Mouse (Mus musculus) embryo, embryonic 11 days (tissue): ENCODE measurements around the gene Maml3.

Source experiments
- DNase-seq: peaks from one replicate; pipeline ENCODE4 v3.0.0-alpha.2; 2015

Maml3 gene

DNA sequence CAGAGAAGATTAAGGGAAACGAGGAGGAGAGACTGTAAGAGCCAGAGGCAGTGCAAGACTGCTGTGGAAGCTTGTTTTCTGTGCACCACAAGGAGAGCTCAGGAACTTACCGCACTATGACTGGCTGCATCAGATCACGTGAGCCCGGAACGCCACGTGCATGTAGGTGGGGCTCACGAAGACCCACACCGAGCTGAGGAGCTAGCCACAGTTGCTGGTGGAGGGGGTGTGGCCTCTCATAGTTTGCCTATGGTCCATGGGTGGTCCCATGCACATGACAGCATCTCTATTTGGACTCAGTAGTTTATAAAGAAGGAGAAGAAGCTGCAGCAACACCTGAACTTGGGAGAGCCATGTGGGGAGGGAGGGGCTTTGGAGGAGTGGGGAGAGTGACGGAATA, 152.6 kb downstream of the Maml3 start:
- DNase-seq: no peak

DNA sequence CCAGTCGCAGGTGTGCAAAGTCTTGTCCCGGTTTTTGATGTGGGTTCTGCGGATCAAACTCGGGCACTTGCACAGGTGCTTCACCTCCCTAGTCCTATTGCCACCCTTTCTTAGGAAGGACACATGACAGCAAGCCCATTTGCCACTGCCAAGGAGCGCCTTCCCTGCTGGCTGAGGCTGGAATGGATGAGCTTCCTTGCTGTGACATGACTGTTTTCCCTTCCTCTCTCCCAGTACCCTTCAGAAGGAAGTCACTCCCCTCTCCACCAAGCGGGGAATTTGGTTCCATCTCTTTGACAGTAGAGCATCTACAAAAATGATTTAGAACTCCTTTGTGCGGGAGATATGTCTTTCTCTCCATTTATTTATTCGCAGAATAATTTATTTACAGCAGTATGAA, 155.2 kb downstream of the Maml3 start:
- DNase-seq: no peak

DNA sequence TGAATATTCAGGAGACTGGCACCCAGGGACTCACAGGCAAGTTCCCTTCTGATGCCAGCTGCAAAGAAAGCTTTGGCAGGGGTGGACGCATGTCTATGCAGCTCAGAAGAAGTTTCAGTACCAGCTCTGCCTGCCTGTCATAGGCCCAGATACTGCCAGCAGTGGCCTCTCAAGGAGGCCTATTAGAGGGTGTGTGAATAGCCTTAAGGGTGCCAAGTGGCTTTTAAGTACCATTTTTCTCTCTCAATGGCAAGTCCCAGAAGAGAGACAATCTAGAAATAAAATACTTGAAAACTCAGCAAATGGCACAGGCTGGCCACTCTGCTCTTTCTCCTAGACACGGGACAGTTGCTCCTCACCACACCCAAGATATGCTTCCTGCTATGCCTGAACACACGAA, 157.7 kb downstream of the Maml3 start:
- DNase-seq: no peak

DNA sequence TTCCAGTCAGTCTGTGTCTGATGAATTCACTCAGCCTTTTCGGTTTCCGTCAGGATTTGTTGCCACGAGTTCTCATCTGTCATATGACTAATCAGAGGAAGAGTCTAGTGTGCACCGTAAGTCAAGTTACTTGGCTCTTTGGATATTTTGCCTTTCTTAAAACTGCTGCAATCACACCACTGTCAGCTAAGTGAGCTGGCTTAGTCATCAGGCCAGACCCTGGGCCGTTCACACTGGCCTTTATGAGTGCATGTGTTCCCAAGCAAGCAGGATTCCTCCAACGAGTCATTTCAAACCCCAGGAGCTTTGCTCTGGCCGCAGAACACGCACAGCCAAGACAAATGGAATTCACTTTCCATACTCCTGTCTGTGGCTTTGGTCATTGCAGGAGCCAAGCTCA, 161.2 kb downstream of the Maml3 start:
- DNase-seq: no peak

DNA sequence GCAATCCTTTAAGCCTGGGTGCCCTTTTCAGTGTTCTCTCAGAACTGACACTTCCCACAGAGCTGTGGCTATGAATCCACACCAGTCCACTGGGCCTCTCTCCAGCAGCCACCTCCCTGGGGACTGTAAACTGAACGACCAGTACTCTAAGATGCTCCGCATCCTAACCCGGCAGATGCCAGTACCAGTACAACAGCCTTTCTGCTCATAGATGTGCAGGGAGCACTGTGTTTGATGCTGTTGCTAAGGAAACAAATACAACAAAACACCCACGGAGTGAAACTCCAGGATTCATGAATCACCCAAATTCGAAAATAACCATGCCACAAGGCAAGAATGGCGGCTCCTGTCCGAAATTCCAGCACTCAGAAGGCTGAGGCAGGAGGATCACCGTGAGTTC, 163.1 kb downstream of the Maml3 start:
- DNase-seq: no peak

DNA sequence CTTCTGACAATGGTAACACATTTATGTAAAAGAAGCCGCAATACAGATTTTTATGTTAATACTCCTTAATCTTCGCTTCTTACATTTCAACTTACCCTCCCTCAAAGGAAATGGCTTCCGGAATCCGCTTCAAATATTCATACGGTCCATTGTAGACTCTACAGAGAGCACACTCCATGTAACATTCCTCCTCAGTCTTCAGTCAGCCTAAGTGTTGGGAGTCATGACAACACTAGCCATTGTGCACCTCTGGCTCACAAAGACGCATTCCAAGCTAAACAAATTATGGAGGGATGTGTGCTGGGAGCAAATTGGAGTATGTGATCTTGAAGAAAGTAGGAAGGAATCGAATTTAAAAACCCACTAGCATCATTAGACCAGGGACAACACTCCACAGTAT, 165.0 kb downstream of the Maml3 start:
- no peak for DNase-seq

DNA sequence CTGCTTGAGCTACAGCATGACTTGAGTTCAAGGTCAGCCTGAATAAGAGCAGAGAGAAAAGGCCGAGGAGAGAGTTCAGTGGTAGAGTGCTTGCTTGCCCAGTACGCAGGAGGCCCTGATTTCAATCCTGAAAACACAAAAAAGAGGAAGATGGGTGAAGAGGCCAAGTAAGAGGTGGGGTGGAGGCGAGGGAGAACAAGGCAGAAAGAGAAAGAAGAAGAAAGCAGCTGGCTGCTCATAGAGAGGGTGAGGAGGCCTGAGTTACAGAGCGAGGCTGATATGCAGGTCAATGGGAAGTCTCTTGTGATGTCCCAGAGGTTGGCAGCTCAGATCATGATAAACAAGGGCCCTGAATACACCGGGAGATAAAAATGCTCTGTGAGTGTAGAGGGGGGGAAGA, 165.8 kb downstream of the Maml3 start:
- DNase-seq: no peak

DNA sequence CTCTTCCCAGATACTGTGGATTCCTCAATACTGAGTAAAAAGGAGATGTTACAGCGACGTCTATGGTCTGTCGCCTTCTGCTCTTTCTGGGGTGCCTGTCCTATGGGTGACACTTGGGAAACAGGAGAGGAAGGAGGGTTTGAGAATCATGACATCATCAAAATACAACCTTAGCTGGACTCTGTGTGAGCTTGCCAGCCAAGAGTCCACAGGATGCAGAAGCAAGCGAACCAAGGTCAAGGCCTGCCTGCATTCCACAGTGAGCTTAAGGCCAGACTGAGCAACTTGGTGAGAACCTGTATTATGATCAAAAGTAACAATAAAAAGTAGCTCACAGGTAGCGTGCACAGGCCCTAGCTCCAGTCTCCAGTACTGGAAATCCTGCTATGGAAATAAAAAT, 167.7 kb downstream of the Maml3 start:
- no peak for DNase-seq

DNA sequence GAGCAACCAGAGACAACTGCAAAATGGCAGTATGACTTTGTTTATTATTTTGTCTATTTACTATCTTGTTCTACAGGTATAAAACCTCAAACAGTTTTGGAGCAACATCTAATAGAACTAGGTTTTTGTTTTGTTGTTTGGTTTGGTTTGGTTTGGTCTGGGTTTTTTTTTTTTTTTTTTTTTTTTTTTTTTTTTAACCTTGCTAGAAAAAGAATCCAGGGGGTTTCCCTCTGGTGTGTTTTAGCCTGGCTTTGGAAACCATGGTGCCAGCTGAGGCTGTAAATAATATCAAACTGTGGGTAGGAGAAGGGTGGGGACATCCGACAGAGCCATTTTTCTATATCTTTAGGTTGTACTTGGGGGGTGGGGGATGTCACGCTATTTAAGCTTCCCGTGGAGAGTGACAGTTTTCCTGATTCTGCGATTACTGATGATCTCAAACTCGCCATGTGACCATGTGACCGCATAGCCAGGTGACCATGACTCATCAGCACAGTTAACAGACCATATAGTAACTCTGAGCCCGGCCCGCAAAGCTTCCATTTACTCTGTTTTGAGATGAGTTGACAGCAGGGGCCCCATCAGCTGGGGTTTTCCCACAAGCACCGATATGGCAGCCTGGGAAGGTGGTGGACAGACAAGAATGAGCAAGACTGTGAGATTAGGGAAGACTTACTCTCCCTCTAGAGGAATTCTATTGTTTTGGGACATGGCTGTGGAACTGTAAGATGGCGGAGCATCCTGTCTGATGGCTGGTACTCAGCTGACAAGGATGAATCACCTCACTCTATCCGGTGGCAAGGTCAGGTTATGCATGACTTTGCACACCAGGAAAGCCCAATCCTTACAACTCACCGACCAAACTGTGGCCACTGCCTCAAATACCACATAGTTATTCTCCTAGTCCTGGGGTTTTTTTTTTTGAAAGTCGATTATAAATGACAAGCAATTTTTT, 170.1 kb downstream of the Maml3 start:
- DNase-seq: no peak

DNA sequence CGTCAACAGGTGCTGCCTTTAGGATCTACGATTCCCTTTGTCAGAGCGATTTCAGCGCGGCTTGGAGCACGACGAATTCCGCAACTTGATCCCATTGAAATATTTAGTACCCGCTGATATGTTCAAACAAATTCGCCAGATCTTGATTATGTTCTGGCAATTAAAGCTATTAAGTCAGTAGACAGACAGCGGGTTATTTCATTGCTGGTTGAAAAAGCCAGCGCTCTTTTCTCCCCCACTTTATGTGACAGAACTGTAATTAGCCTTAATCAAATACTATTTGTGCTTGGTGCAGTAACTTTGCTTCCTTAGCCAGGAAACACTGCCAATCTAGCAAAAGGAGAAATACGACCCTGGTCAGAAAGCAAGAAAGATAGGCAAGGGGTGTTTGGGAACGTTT, 176.7 kb downstream of the Maml3 start:
- peak; percentile 34 for DNase-seq

DNA sequence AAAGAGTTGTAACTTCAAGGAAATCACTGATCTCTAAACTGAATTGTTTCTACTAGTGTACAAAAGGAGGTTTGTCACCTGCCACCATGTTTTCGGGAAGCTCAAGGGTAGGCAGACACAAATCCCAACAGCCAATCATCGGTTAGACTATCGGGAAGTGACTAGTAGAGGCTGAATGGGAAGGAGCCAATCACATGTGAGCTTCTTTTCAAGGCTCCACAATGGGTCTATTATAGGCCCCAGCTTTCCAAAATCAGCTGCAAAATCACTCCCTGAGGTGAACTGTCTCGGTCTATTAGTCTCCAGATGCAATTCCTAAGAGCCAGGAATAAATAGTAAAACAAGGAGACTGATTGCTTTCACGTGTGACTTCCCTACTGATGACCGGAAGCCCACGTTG, 177.3 kb downstream of the Maml3 start:
- DNase-seq: no peak

DNA sequence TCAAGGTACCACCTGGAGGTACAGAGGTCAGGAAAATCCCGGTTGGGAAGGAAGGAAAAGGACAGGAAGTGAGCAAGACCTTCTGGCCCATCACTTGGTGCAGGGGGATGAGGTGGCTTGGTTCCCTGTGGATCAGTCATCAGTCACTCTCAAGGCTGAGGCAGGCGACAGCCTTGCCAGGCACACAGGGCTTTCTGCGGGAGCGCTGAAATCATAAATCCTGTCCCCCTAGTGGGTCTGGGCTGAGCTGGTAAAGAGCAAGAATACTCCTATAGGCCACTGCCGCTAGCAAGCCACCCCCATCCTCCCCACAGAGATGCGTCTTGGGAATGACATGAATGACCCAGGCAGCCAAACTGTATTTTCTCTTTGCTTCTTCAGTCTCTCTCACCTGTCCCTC, 177.8 kb downstream of the Maml3 start:
- peak; percentile 38 for DNase-seq

DNA sequence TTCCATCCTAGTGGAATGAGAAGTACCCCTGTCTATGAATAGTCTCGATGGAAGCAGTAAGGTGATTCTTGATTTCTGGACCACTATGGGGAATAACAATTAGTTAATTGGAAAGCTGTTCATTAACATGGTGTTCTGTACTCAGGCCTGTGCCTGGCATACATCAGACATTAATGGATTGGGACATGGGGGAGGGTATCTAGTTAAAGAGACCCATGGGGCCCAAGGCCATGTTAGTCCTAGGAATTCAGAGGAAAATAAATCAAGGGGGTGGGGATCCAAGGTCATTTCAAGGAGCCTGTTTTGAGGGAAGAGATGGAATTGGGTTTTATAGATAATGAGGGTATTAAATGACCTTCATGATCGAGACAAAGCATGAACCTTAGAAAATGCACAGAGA, 179.1 kb downstream of the Maml3 start:
- no peak for DNase-seq

DNA sequence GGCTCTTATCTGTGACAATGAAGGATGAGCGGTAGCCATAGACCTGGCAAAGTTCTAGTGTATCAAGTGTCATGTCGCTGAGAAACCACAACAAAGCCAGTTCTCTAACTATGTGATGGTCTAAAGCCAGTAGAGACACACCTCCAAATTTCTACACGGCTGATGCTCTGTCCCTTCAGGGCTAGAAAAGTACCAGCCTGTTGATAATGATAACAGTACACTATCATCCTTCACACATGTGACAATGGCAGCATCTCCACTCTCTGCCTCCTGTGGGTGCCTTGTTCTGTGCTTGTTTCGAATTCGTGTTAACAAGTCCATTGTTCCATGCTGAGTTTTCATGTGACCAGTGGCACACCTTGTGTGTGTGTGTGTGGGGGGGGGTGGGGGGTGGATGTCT, 180.2 kb downstream of the Maml3 start:
- no peak for DNase-seq

DNA sequence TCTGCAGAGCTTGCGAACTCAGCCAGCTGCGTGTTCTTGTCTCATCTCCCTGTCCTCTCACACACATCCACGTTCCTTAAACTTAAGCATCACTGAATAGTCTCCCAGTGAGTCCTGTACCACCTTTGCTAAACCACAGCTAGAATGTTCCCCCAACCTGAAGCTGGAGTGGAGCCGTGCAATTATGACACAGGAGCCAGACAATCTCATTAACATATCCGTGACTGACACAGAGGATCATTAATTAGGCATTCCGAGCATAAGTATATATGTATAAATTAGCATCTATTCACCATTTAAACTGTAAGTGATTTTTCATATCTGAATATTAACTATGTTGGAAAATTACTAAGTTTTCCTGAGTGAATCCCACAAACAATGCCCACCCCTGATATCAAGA, 181.1 kb downstream of the Maml3 start:
- DNase-seq: no peak

DNA sequence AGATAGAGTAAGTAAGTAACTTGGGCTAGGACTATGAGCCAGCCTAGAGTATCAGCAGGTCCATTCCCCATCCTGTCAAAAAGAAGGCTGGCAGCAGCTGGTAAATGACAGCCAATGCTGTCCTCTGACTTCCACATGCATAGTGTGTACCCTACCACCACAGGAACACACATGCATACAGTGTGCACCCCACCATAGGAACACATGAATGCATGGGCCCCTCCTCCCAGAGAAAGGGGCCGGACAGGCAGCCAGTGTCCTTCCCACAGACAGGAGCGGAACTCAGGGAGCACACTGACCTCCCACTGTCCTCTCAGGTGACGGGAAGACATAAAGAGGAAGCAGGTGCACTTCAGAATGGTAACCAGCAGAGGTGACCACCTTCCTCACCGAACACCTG, 188.0 kb downstream of the Maml3 start:
- no peak for DNase-seq

DNA sequence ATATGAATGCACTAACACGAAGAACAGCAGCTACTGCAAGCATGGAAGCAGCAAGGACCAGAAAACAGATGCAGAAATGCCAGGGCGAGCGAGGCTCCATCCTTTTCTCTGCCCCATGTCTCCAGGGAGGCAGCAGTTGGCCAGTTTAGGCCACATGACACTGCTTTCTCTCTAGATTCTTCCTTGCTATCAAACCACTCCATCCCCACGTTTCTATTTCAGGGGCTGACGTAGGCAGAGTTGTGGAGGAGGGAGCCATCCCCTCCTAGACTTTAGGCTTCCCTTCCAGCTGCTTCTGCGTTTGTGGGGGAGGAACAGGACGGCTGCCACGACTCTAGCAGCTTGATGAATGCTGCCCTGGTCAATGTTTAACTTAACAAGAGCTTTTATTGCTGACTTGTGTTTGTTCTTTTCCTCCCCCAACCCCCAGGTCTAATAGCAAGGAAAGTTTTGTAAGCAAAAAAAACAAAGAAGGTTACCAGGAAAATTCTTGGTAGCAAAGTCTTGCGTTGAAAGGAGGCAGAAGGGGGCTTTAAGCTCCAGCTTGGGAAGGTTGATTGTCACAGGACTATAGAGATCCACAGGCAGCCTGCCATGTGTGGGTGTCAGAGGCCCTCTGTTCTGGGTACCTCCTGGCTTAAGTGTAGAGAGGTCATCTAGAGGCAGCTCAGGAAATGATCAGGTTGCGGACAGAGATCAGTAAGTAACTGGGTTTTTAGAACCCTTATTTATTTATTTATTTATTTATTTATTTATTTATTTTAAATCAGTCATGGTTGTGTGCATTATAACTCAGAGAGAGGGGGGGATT, 188.6 kb downstream of the Maml3 start:
- DNase-seq: peak; percentile 65

DNA sequence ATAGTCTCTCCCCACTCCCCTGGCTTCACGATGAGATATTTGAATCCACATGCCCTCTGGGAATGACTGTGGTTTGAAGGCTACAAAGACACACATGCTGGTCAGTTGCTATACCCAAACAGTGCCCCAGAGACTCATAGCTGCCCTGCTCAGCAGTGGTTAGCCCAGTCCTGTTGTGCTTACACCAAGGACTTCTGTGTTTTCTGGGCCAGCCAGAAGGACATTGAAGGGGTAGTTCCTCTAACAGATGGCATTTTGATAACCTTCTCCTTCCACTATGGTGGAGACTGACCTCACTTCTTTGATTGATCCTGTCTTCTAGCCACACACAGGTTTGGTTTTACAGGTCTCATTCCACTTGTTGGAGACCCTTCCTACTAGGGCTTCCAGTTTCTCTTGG, 189.5 kb downstream of the Maml3 start:
- DNase-seq: no peak

DNA sequence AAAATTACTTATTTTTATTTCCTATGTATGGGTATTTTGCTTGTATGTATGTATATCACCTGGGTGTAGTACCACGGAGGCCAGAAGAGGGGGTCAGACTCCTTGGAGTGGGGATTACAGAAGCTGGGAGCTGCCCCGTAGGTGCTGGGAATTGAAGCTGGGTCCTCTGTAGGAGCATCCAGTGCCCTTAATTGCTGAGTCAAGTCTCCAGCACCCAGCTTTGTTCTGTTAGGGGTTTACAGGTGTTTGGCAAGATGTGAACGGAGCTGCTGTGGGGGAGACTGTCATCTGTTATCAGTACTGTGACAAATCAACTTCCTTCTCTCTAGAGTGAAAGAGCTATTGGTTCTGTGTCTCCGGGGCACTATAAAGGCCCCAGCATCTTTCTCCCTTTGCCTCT, 190.0 kb downstream of the Maml3 start:
- DNase-seq: no peak

DNA sequence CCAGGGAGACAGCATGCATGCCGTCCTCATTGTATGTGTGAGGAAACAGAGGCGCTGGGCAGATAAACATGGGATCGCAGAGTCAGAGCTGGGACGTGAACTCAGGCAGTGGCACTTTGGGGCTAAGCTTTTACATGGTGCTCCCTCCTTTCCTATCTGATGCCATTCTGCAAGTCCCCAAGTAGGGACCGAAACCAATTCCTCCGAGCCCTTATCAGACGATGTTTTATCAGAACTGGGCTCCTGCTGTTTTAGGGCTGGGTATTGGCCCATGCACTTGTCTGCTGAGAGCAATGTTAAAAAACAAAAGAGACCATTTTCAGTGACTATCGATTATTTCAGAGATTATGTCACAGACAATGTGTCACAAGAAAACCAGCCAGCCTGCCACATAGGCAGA, 191.4 kb downstream of the Maml3 start:
- no peak for DNase-seq

DNA sequence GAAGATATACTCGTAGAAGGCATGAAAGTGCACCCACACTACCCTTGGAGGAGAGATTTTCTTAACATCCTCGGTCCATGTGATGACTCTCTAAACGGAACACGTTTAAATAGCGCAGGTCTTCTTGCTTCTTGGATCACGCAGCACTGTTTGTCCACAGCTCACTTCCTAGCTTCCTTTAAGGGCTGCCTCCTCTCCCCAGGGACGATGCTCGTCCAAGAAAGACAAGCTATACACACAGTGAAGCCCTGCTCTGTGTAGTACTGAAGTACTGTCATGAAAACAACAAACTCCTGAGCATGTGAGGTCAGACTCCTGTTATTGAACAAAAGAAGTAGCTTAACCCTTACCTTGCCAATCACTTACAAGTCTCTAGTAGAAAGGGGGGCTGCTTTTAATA, 192.7 kb downstream of the Maml3 start:
- no peak for DNase-seq

DNA sequence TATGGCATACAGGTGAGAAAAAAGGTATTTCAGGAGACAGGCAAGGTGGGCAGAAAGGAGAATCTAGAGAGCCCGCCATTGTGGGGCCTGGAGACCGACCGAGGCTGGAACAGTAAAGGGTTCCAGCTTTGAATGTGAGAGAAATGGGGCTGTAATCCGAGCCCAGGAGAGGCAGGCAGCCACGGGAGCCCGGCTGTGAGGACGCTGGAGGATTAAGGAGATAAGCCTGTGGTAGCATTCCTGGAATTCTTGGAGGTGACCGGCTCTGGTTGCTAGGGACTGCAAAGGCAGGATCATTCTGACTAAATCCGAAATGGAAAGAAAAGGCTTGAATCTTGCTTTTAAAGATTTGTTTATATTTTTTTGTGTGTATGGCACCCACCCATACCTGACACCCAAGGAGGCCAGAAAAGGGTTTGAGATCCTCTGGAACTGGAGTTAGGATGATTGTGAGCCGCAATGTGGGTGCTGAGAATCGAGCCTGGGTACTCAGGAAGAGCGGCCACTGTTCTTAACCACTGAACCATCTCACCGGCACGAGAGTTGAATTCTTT, 196.4 kb downstream of the Maml3 start:
- peak; percentile 78 for DNase-seq

DNA sequence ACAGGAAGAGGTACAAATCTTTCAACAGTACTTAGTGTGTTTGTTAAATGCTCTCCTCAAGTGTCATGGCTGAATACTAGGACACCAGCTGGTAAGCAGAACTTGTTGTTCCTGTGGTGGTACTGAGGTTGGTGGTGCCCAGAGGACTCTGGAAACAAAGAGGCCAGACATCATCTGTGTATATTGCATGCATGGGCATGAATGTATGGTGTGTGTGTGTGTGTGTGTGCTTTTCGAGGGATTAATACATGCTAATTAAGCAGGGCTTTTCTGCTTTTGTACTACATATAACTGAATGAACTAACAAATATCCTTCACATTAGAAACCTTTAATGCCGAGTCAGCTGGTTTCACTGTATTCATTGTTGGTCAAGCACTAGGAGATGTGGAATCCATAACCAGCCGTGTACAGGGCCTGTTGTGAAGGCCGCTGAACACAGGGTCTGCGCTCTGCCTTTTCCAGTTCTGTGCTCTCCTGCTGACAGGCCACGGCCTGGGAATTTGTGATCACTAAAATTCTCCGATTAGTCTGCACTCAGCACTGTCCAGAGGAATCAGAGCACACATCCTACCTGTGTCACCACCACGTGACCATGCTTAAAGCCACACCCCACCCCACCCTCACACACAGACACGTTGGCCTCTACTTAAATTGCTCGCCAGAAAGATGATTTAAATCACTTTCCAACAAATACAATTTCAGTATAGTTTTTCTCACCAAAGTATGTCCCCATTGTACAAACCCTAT, 197.6 kb downstream of the Maml3 start:
- DNase-seq: no peak
